Mouse (Mus musculus) hindbrain, embryonic 16.5 days (tissue): ENCODE data around the gene Vps50. TPM values are rescaled to one million over a fixed set of nuclear protein-coding genes. Genes with fewer than 3 reads are reported as not detected.
"Not testable (repeated sequence)": the region's sequence is repeated elsewhere in the genome, so short reads cannot be mapped to it uniquely, and the experiment has no call there.

ENCODE experiments used
- ATAC-seq: fragments of 200-750 bp; cut with Nextera tagmentation; 2 replicates; pipeline ENCODE4 v1.8.0; 2017; ENCODE audit warnings: moderate TSS enrichment, moderate library complexity
- H3K27ac ChIP-seq: fragments of 300-500 bp; sonication (generic); 2 replicates; pipeline ENCODE4 v1.5.1; 2014; ENCODE audit warnings: low read depth, mild to moderate bottlenecking, control low read depth, low read length, moderate library complexity
- H3K27me3 ChIP-seq: fragments of 300-500 bp; sonication (generic); replicated peaks from 2 replicates; pipeline ENCODE4 v1.6.1; 2014; ENCODE audit warnings: low read length; ENCODE audit not compliant: control insufficient read depth, insufficient read depth
- H3K36me3 ChIP-seq: fragments of 300-500 bp; sonication (generic); 2 replicates; pipeline ENCODE4 v1.6.1; 2014; ENCODE audit warnings: mild to moderate bottlenecking, low read length, moderate library complexity, mixed read lengths; ENCODE audit not compliant: control insufficient read depth, insufficient read depth
- H3K4me1 ChIP-seq: fragments of 300-500 bp; sonication (generic); 2 replicates; pipeline ENCODE4 v1.6.1; 2014; ENCODE audit warnings: low read depth, low read length; ENCODE audit not compliant: control insufficient read depth, insufficient read depth
- H3K4me2 ChIP-seq: fragments of 300-500 bp; sonication (generic); 2 replicates; pipeline ENCODE4 v1.6.1; 2014; ENCODE audit warnings: mild to moderate bottlenecking, low read length, control low read depth, moderate library complexity
- H3K4me3 ChIP-seq: fragments of 300-500 bp; sonication (generic); 2 replicates; pipeline ENCODE4 v1.5.1; 2014; ENCODE audit warnings: mild to moderate bottlenecking, low read length, control low read depth, moderate library complexity
- H3K9ac ChIP-seq: fragments of 300-500 bp; sonication (generic); 2 replicates; pipeline ENCODE4 v1.6.1; 2014; ENCODE audit warnings: low read depth, mild to moderate bottlenecking, control low read depth, low read length, moderate library complexity
- H3K9me3 ChIP-seq: fragments of 300-500 bp; sonication (generic); 2 replicates; pipeline ENCODE4 v1.6.1; 2014; ENCODE audit warnings: mild to moderate bottlenecking, low read length, moderate library complexity; ENCODE audit not compliant: control insufficient read depth
- WGBS: fragments of 180-500 bp; shearing (Covaris S2); extraction: QIAGEN DNeasy Blood & Tissue Kit; methylation state at CpG from one replicate; pipeline ENCODE4 v1.1.7; 2014; 5-methylcytosine and 5-hydroxymethylcytosine counted together
- polyA plus RNA-seq: library from polyadenylated mRNA; unstranded; fragments of >200 nt; fragmentation: Nextera tagmentation; extraction: Ambion mirVana; gene quantifications from 2 replicates; pipeline ENCODE4 v1.2.1, GENCODE M21; 2015

Vps50 gene
- polyA plus RNA-seq, 1 experiment from 2014 or later: 52.4 TPM

GRCm38 (mm10) chr6:3481705-3482104, 16.5 kb upstream of the Vps50 start:
- ATAC-seq: no peak
- no peak overlapping the region for H3K9ac ChIP-seq
- no peaks in the 10 kb centered on the region for H3K36me3 ChIP-seq
- no peaks in the 10 kb centered on the region for H3K4me1 ChIP-seq
- H3K27ac ChIP-seq: no peak overlapping the region
- no peak overlapping the region for H3K4me2 ChIP-seq
- H3K27me3 ChIP-seq: no peaks in the 10 kb centered on the region
- no peaks in the 10 kb centered on the region for H3K9me3 ChIP-seq
- H3K4me3 ChIP-seq: no peak overlapping the region
- 89% methylated on average over 3 of the region's 3 CpGs for WGBS

GRCm38 (mm10) chr6:3485133-3485532, 13.0 kb upstream of the Vps50 start:
- Histone ChIP-seq H3K9me3 (no peaks in the 10 kb centered on the region), H3K9ac (no peak overlapping the region), H3K27ac (no peak overlapping the region), H3K4me1 (no peaks in the 10 kb centered on the region), H3K4me2 (no peak overlapping the region), H3K27me3 (no peaks in the 10 kb centered on the region), H3K4me3 (no peak overlapping the region), H3K36me3 (no peaks in the 10 kb centered on the region)
- no peak for ATAC-seq
- 86% methylated on average over 3 of the region's 3 CpGs for WGBS

GRCm38 (mm10) chr6:3487355-3487754, 10.8 kb upstream of the Vps50 start:
- no peak overlapping the region for H3K27ac ChIP-seq
- no peak overlapping the region for H3K9ac ChIP-seq
- no peak for ATAC-seq
- H3K4me3 ChIP-seq: no peak overlapping the region
- H3K4me1 ChIP-seq: no peaks in the 10 kb centered on the region
- no peak overlapping the region for H3K4me2 ChIP-seq
- no peaks in the 10 kb centered on the region for H3K27me3 ChIP-seq
- 85% methylated on average over 1 of the region's 1 CpGs for WGBS
- H3K9me3 ChIP-seq: no peaks in the 10 kb centered on the region
- no peaks in the 10 kb centered on the region for H3K36me3 ChIP-seq

GRCm38 (mm10) chr6:3494285-3494684, 3.9 kb upstream of the Vps50 start:
- ATAC-seq: no peak
- no peaks in the 10 kb centered on the region for H3K36me3 ChIP-seq
- H3K27ac ChIP-seq: no peak overlapping the region
- WGBS: 72% methylated on average over 5 of the region's 5 CpGs
- no peaks in the 10 kb centered on the region for H3K27me3 ChIP-seq
- no peak overlapping the region for H3K4me2 ChIP-seq
- H3K4me3 ChIP-seq: no peak overlapping the region
- H3K9me3 ChIP-seq: no peaks in the 10 kb centered on the region
- H3K4me1 ChIP-seq: peaks cover 7% of the 10 kb centered on the region
- H3K9ac ChIP-seq: no peak overlapping the region

GRCm38 (mm10) chr6:3496210-3496609, 2.0 kb upstream of the Vps50 start:
- Histone ChIP-seq H3K4me2 (no peak overlapping the region), H3K27ac (no peak overlapping the region), H3K36me3 (no peaks in the 10 kb centered on the region), H3K4me3 (no peak overlapping the region), H3K4me1 (peaks cover 7% of the 10 kb centered on the region), H3K27me3 (no peaks in the 10 kb centered on the region), H3K9me3 (no peaks in the 10 kb centered on the region), H3K9ac (no peak overlapping the region)
- WGBS: 7% methylated on average over 2 of the region's 2 CpGs
- no peak for ATAC-seq

GRCm38 (mm10) chr6:3500286-3500685, 2.1 kb downstream of the Vps50 start:
- H3K9me3 ChIP-seq: no peaks in the 10 kb centered on the region
- no peak overlapping the region for H3K27ac ChIP-seq
- H3K27me3 ChIP-seq: no peaks in the 10 kb centered on the region
- ATAC-seq: no peak
- WGBS: 90% methylated on average over 3 of the region's 3 CpGs
- H3K4me3 ChIP-seq: no peak overlapping the region
- H3K36me3 ChIP-seq: no peaks in the 10 kb centered on the region
- H3K9ac ChIP-seq: no peak overlapping the region
- peaks cover 7% of the 10 kb centered on the region for H3K4me1 ChIP-seq
- no peak overlapping the region for H3K4me2 ChIP-seq

- Histone ChIP-seq H3K27me3 (no peaks in the 10 kb centered on the region), H3K4me3 (no peak overlapping the region), H3K9ac (no peak overlapping the region), H3K36me3 (no peaks in the 10 kb centered on the region), H3K9me3 (no peaks in the 10 kb centered on the region), H3K4me2 (no peak overlapping the region), H3K4me1 (peaks cover under 1% of the 10 kb centered on the region), H3K27ac (no peak overlapping the region)
- WGBS: 72% methylated on average over 5 of the region's 5 CpGs
- no peak for ATAC-seq
Observed at GRCm38 (mm10) chr6:3505289-3505688, 7.1 kb downstream of the Vps50 start.

- Histone ChIP-seq H3K4me2 (no peak overlapping the region), H3K27me3 (no peaks in the 10 kb centered on the region), H3K9me3 (no peaks in the 10 kb centered on the region), H3K4me3 (no peak overlapping the region), H3K27ac (no peak overlapping the region), H3K36me3 (no peaks in the 10 kb centered on the region), H3K4me1 (peaks cover 8% of the 10 kb centered on the region), H3K9ac (no peak overlapping the region)
- WGBS: 88% methylated on average over 4 of the region's 4 CpGs
- no peak for ATAC-seq
Observed at GRCm38 (mm10) chr6:3507078-3507477, 8.9 kb downstream of the Vps50 start.

- ATAC-seq, H3K4me2 ChIP-seq: not testable (repeated sequence)
- 82% methylated on average over 2 of the region's 2 CpGs for WGBS
Observed at GRCm38 (mm10) chr6:3508151-3508550, 10.0 kb downstream of the Vps50 start.

GRCm38 (mm10) chr6:3509782-3510181, 11.6 kb downstream of the Vps50 start:
- ATAC-seq: peak; percentile 51
- no peaks in the 10 kb centered on the region for H3K27me3 ChIP-seq
- no peak overlapping the region for H3K27ac ChIP-seq
- no peaks in the 10 kb centered on the region for H3K36me3 ChIP-seq
- no peak overlapping the region for H3K9ac ChIP-seq
- no peaks in the 10 kb centered on the region for H3K9me3 ChIP-seq
- WGBS: 9% methylated on average over 2 of the region's 2 CpGs
- H3K4me3 ChIP-seq: no peak overlapping the region
- peaks cover 13% of the 10 kb centered on the region for H3K4me1 ChIP-seq
- H3K4me2 ChIP-seq: no peak overlapping the region

More at GRCm38 (mm10) chr6:3508151-3508550, 10.0 kb downstream of the Vps50 start:
- H3K9me3 ChIP-seq, H3K9ac ChIP-seq, H3K27ac ChIP-seq, H3K27me3 ChIP-seq, H3K36me3 ChIP-seq, H3K4me3 ChIP-seq: not testable (repeated sequence)
- H3K4me1 ChIP-seq: peaks cover 13% of the 10 kb centered on the region
